Mouse (Mus musculus) G1E (cell line): ENCODE measurements around the gene Rsbn1l.

Experiments used
- CTCF ChIP-seq: IDR thresholded peaks from 2 replicates; pipeline ENCODE4 v1.5.1; 2012; ENCODE audit warnings: low read depth, low read length, inconsistent platforms, mixed read lengths
- GATA1 ChIP-seq: IDR thresholded peaks from 2 replicates; pipeline ENCODE4 v1.6.1; 2012; ENCODE audit warnings: borderline replicate concordance, low read length, inconsistent platforms, mixed read lengths
- GATA2 ChIP-seq: IDR thresholded peaks from 2 replicates; pipeline ENCODE4 v1.6.1; 2012; ENCODE audit warnings: low read depth, low read length, inconsistent platforms, borderline replicate concordance
- POLR2AphosphoS5 ChIP-seq: IDR thresholded peaks from 2 replicates; pipeline ENCODE4 v1.6.1; 2012; ENCODE audit warnings: low read depth, low read length, inconsistent platforms; ENCODE audit not compliant: insufficient replicate concordance
- TAL1 ChIP-seq: conservative IDR thresholded peaks from 2 replicates; pipeline ENCODE4 v1.6.1; 2012; ENCODE audit warnings: low read depth, low read length, inconsistent platforms, mixed read lengths

- TF ChIP-seq CTCF = no peak
- no peak for TF ChIP-seq TAL1
- no peak for TF ChIP-seq GATA2
- TF ChIP-seq POLR2AphosphoS5 = no peak
- no peak for TF ChIP-seq GATA1
These were observed 42.2 kb upstream of the Rsbn1l start for GRCm38 (mm10) chr5:20998427-20998826.
